Mouse (Mus musculus) kidney, postnatal 25 days (tissue): ENCODE measurements around the gene Wnt10a.
"Not testable (repeated sequence)": the region's sequence is repeated elsewhere in the genome, so short reads cannot be mapped to it uniquely, and the experiment has no call there.

Experiments
- DNase-seq, 2 experiments: peaks; one replicate each; pipeline ENCODE4 v3.0.0; 2021; ENCODE audit warnings: mixed read lengths in 2 of 2

The Wnt10a gene

GRCm38 (mm10) chr1:74816612-74817199 is 25.4 kb downstream of the Wnt10a start:
- peak; percentile 94 to 97 for DNase-seq

GRCm38 (mm10) chr1:74817219-74817618 is 25.9 kb downstream of the Wnt10a start:
- no peak for DNase-seq

- DNase-seq: no peak
Measured at GRCm38 (mm10) chr1:74818509-74818908, 27.2 kb downstream of the Wnt10a start.

GRCm38 (mm10) chr1:74823598-74823997 is 32.3 kb downstream of the Wnt10a start:
- DNase-seq: not testable (repeated sequence)

GRCm38 (mm10) chr1:74824518-74825302 is 33.4 kb downstream of the Wnt10a start:
- DNase-seq: peak in 1 of 2 experiments; percentile 44

- DNase-seq: no peak
Measured at GRCm38 (mm10) chr1:74830061-74830460, 38.7 kb downstream of the Wnt10a start.

- DNase-seq: no peak
Measured at GRCm38 (mm10) chr1:74833255-74833654, 41.9 kb downstream of the Wnt10a start.

- no peak for DNase-seq
Measured at GRCm38 (mm10) chr1:74843090-74843489, 51.8 kb downstream of the Wnt10a start.

GRCm38 (mm10) chr1:74846341-74846740 is 55.0 kb downstream of the Wnt10a start:
- DNase-seq: no peak

- no peak for DNase-seq
Measured at GRCm38 (mm10) chr1:74848946-74849345, 57.6 kb downstream of the Wnt10a start.

- no peak for DNase-seq
Measured at GRCm38 (mm10) chr1:74850251-74850650, 58.9 kb downstream of the Wnt10a start.

- no peak for DNase-seq
Measured at GRCm38 (mm10) chr1:74851001-74851775, 59.9 kb downstream of the Wnt10a start.
